Mouse (Mus musculus) gastrocnemius, postnatal 4 days (tissue): ENCODE data around the gene Pdzd7. TPM values are rescaled to one million over a fixed set of nuclear protein-coding genes. Genes with fewer than 3 reads are reported as not detected.

Source experiments
- DNase-seq, 2 experiments: peaks; one replicate each; pipeline ENCODE4 v3.0.0; 2021 to 2022; ENCODE audit warnings: low spot score in 2 of 2, mixed read lengths in 2 of 2
- total RNA-seq, 2 experiments: library from RNA; stranded (reverse); gene quantifications; 2 replicates each; pipeline ENCODE4 v1.2.3; 2021

The Pdzd7 gene
- total RNA-seq, 2 experiments from 2014 or later = 1.2 to 2.0 TPM

GRCm38 (mm10) chr19:45032570-45033332 is 12.8 kb downstream of the Pdzd7 start:
- DNase-seq = no peak

GRCm38 (mm10) chr19:45031780-45032179 is 13.7 kb downstream of the Pdzd7 start:
- peak in 1 of 2 experiments; percentile 74 for DNase-seq

DNA sequence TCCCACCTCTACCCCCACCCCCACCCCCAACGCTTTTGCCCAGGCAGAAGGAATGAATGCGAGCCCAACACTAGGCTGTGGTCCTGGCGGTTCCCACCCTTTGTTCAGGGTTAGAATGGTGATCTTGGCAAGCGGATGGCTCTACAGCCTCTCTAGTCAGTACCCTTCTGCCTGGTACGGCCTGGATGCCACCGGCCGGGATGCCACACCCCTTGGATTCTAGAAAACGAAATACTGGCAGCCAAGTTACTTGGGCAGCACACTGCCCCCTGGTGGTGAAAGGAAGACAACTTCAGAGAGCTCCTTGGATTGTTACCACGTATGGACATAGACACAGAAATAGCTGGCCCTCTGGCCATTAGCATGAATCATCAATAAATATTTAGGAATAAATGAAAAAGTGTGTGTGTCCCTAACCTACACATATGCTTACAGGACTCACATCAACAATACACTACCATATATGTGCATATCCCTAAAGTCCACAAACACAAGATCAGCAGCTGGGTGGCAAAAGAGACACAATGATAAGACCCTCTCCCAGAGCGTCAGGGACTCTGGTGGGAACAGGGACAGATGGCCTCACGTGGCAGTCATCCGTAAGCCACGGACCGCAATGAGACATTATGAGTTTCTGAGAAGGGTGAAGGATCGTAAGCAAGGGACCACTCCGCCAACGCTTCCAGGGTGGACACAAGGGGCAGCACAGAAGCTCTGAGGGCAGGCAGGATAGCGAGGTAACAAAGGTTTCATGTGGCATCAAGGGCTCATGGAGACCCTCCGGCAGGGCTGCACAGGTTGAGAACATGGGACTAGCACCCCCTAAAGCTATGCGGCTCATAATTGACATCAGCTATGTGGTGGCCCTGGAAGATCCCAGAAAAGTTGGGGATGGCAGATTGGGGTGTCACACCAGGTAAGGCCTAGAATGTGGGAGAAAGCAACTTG is 14.5 kb downstream of the Pdzd7 start:
- DNase-seq = peak in 1 of 2 experiments; percentile 78

- DNase-seq = peak in 1 of 2 experiments; percentile 75
These were observed 15.4 kb downstream of the Pdzd7 start for GRCm38 (mm10) chr19:45030111-45030510.

DNA sequence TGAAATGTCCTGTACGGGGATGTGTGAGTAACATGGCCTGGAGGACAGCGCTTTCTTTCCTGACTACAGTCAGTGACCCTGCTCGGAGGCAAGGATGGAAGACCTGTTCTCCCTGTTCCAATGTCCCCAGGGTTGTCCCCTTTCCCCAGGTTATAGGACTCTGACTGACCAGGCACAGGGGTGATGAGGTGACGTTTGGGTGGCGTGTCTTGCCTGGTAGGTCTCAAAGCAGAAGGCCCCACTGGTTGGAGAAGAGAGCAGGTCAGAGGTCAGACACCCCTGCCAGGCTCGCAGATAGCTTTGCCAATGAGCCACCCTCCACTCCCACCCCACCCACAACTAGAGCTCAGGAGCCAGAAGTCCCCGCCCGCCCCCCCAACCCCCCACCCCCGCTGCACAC is 15.9 kb downstream of the Pdzd7 start:
- no peak for DNase-seq

- DNase-seq = no peak
These were observed 16.8 kb downstream of the Pdzd7 start for GRCm38 (mm10) chr19:45028746-45029145.

- no peak for DNase-seq
These were observed 17.7 kb downstream of the Pdzd7 start for GRCm38 (mm10) chr19:45027848-45028247.

- DNase-seq = no peak
These were observed 18.4 kb downstream of the Pdzd7 start for GRCm38 (mm10) chr19:45026958-45027670.

GRCm38 (mm10) chr19:45025937-45026568 is 19.5 kb downstream of the Pdzd7 start:
- no peak for DNase-seq

DNA sequence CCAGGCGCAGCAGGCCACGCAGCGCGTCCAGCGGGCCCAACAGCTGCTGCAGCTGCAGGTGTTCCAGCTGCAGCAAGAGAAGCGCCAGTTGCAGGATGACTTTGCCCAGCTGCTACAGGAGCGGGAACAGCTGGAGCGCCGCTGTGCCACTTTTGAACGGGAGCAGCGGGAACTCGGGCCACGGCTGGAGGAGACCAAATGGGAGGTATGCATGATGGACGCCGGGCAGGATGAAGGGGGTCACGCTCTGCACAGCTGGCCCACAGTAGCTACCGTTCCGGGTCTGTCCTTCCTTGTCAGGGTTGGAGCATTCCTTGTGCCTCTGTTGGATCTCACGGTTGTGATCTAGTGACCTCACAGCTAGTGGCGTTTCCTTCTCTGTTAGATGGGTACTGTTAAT is 20.7 kb downstream of the Pdzd7 start:
- DNase-seq = no peak

DNA sequence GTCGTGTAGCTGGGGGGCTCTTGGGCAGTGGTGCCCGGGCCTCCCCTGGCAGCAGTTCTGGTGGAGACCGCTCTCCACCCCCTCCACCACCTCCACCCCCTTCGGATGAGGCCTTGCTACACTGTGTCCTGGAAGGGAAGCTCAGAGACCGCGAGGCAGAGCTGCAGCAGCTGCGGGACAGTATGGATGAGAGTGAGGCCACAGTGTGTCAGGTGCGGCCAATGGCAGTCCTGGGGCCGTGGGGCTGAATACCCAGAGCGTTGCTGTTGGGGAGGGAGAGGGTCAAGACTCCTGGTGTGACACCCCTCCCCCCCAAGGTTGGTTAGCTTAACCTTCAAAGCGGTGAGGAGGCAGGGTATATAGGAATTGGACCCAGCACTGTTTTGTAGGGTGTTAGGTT is 21.5 kb downstream of the Pdzd7 start:
- DNase-seq = no peak

DNA sequence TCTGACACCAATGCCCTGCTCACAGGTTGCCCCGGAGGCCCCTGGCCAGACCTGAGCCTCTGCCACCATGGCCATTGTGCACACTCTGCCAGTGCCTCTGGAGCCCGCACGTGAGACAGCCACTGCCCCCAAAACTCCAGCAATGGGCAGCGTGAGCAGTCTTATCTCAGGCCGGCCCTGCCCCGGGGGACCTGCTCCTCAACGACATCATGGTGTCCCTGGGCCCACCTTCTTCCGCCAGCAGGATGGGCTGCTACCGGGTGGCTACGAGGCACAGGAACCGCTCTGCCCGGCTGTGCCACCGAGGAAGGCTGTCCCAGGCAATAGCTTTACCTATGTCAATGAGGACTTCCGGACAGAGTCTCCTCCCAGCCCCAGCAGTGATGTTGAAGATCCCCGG is 24.2 kb downstream of the Pdzd7 start:
- DNase-seq = no peak

- peak in 1 of 2 experiments; percentile 76 for DNase-seq
These were observed 25.2 kb downstream of the Pdzd7 start for GRCm38 (mm10) chr19:45020348-45020747.

GRCm38 (mm10) chr19:45018351-45018831 is 27.1 kb downstream of the Pdzd7 start:
- no peak for DNase-seq

- DNase-seq = peak; percentile 91 to 92
These were observed 27.6 kb downstream of the Pdzd7 start for GRCm38 (mm10) chr19:45017909-45018308.

- peak; percentile 84 to 93 for DNase-seq
These were observed 28.2 kb downstream of the Pdzd7 start for GRCm38 (mm10) chr19:45017216-45017771.

- DNase-seq = peak in 1 of 2 experiments; percentile 89
These were observed 28.9 kb downstream of the Pdzd7 start for GRCm38 (mm10) chr19:45016341-45017215.

- DNase-seq = peak in 1 of 2 experiments; percentile 64
These were observed 29.8 kb downstream of the Pdzd7 start for GRCm38 (mm10) chr19:45015518-45016281.
